Mouse (Mus musculus) ES-Bruce4 (cell line): ENCODE measurements around the gene Sdhaf1.
A peak's percentile ranks its signal among the peaks of the same experiment; 100 is the strongest.

Experiments used
- CTCF ChIP-seq: IDR thresholded peaks from one replicate; pipeline ENCODE4 v1.8.1; 2011; ENCODE audit warnings: low read depth, low read length
- EP300 ChIP-seq: IDR thresholded peaks from 2 replicates; pipeline ENCODE4 v1.6.1; 2011; ENCODE audit warnings: low read depth, low read length; ENCODE audit not compliant: insufficient read depth
- POLR2A ChIP-seq: IDR thresholded peaks from one replicate; pipeline ENCODE4 v1.8.1; 2011; ENCODE audit warnings: low read length; ENCODE audit not compliant: insufficient read depth

DNA sequence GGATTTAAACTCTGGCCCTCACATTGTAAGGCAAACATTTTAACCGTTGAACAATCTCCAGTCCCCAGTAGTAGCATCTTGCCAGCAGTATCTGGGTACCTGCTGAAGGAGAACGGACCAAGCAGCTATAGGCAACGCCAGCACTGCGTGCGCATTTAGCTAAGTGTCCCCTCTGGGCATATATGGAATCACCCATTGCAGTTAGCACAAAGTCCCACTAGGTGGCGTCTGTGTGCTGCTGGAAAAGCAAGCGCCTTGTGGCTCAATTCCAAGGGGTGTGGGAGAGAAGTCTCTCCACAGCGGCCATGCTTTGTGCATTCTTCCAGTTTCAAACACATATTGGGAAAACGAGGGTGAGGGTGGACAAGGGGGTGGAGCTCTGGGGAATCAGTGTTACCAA is 12.7 kb upstream of the Sdhaf1 start:
- TF ChIP-seq EP300 (no peak), CTCF (peak; percentile 87), POLR2A (no peak)
